Mouse (Mus musculus): ENCODE measurements around the gene Sirpb1b. TPM values are rescaled to one million over a fixed set of nuclear protein-coding genes. Genes with fewer than 3 reads are reported as not detected.
"Not testable (repeated sequence)": the region's sequence is repeated elsewhere in the genome, so short reads cannot be mapped to it uniquely, and the experiment has no call there.

Gene Sirpb1b
- not detected in 2 replicates for polyA plus RNA-seq (2016; fragmentation: Nextera tagmentation; extraction: Ambion mirVana)

DNA sequence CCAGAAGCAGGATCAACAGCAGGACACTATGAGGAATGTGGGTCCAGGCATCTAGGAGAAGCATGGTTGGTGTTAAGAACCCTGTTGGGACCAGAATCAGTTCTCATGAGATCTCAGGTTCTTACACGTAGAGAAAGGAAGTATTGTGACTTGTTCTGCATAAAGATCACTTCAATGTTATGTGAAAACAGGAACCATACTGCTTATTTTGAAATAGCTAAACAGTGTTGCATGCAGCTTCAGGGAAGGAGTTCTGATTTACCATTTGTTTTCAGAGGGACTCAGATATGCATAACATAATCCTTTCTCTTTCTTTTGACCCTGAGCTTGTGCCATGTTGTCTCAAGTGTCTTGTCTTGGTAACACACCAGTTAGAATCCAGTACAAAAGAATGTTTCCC is at the start of gene Sirpb1b:
Sirpb1b (minus strand) TSS at position 179 of the 400 bp plus-strand sequence.
- not testable (repeated sequence) for H3K4me3 ChIP-seq; ATAC-seq (ENCODE audit: insufficient number of reproducible peaks, insufficient read depth, low FRiP score, low TSS enrichment); H3K4me2 ChIP-seq (replicated peaks); H3K36me3 ChIP-seq; H3K9me3 ChIP-seq; H3K9ac ChIP-seq; H3K27ac ChIP-seq; H3K27me3 ChIP-seq; H3K4me1 ChIP-seq
- WGBS = 71% methylated on average over 1 of the region's 1 CpGs

- not testable (repeated sequence) for ATAC-seq (ENCODE audit: insufficient number of reproducible peaks, insufficient read depth, low FRiP score, low TSS enrichment); H3K27me3 ChIP-seq; H3K27ac ChIP-seq; H3K4me3 ChIP-seq; H3K4me1 ChIP-seq; H3K9me3 ChIP-seq; H3K36me3 ChIP-seq; H3K9ac ChIP-seq; H3K4me2 ChIP-seq (replicated peaks)
- 94% methylated on average over 2 of the region's 2 CpGs for WGBS
These were observed 15.7 kb upstream of the Sirpb1b start for GRCm38 (mm10) chr3:15590377-15591117.

DNA sequence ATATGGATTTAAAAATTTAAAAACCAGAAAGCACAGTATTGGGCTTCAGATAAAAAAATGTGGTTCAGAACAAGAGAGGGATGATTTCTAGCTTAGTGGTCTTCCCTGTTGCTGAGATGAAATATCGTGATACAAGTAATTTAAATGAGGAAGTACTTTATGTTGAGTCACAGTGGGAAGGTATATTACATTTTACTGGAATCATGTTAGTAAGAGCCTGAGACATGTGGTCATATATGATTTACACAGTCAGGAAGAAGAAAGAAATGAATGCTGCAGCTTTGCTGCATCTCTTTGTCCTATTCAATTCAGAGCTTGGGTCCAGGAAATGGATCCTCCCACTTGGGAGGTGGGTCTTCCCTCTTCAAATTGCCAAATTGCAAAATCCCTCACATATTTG is 11.8 kb upstream of the Sirpb1b start:
- not testable (repeated sequence) for H3K36me3 ChIP-seq; H3K27ac ChIP-seq; ATAC-seq (ENCODE audit: insufficient number of reproducible peaks, insufficient read depth, low FRiP score, low TSS enrichment); H3K27me3 ChIP-seq; H3K9ac ChIP-seq; H3K4me2 ChIP-seq (replicated peaks); H3K4me3 ChIP-seq; H3K4me1 ChIP-seq
- whole genome bisulfite sequencing = 92% methylated on average over 1 of the region's 1 CpGs
- peaks cover 14% of the 10 kb centered on the region for H3K9me3 ChIP-seq

DNA sequence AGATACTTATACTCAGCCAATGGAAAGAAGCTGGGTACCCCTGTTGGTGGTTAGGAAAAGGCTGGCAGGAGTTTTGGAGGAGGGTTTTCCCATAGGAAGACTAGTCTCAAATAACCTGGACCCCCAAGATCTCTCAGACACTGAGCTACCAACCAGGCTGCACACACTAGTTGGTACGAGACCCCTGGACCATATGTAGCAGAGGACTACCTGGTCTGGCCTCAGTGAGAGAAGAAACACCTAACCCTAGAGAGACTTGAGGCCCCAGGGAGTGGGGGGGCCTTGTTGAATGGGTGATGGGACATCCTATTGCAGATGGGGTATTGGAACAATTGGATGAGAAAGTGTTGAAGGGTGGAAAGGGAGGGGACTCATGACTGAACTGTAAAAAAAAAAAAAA is 8.6 kb upstream of the Sirpb1b start:
- Histone ChIP-seq H3K27ac (no peak overlapping the region), H3K4me1 (no peaks in the 10 kb centered on the region), H3K36me3 (no peaks in the 10 kb centered on the region), H3K4me2 (replicated peaks) (no peak overlapping the region), H3K27me3 (no peaks in the 10 kb centered on the region), H3K9me3 (peaks cover 14% of the 10 kb centered on the region), H3K9ac (no peak overlapping the region), H3K4me3 (no peak overlapping the region)
- WGBS = 81% methylated on average over 1 of the region's 1 CpGs
- ATAC-seq (ENCODE audit: insufficient number of reproducible peaks, insufficient read depth, low FRiP score, low TSS enrichment) = no peak

- H3K27ac ChIP-seq; ATAC-seq (ENCODE audit: insufficient number of reproducible peaks, insufficient read depth, low FRiP score, low TSS enrichment); H3K9ac ChIP-seq; H3K36me3 ChIP-seq; H3K4me3 ChIP-seq; H3K4me2 ChIP-seq (replicated peaks); H3K27me3 ChIP-seq; H3K4me1 ChIP-seq: not testable (repeated sequence)
- peaks cover 14% of the 10 kb centered on the region for H3K9me3 ChIP-seq
- WGBS = 88% methylated on average over 3 of the region's 3 CpGs
These were observed 8.1 kb upstream of the Sirpb1b start for GRCm38 (mm10) chr3:15582948-15583347.

GRCm38 (mm10) chr3:15576466-15576865 is 1.6 kb upstream of the Sirpb1b start:
- ATAC-seq (ENCODE audit: insufficient number of reproducible peaks, insufficient read depth, low FRiP score, low TSS enrichment); H3K4me1 ChIP-seq; H3K9ac ChIP-seq; H3K27me3 ChIP-seq; H3K4me2 ChIP-seq (replicated peaks); H3K4me3 ChIP-seq; H3K27ac ChIP-seq; H3K9me3 ChIP-seq; H3K36me3 ChIP-seq: not testable (repeated sequence)

- Histone ChIP-seq H3K27me3 (no peaks in the 10 kb centered on the region), H3K36me3 (no peaks in the 10 kb centered on the region), H3K4me2 (replicated peaks) (no peak overlapping the region), H3K27ac (no peak overlapping the region), H3K9me3 (0 out of 2 replicates have a peak, but pooled peaks cover 4% of the 10 kb centered on the region), H3K4me1 (no peaks in the 10 kb centered on the region), H3K9ac (no peak overlapping the region), H3K4me3 (no peak overlapping the region)
- ATAC-seq (ENCODE audit: insufficient number of reproducible peaks, insufficient read depth, low FRiP score, low TSS enrichment) = no peak
These were observed 46.3 kb downstream of the Sirpb1b start for GRCm38 (mm10) chr3:15528589-15528988.

DNA sequence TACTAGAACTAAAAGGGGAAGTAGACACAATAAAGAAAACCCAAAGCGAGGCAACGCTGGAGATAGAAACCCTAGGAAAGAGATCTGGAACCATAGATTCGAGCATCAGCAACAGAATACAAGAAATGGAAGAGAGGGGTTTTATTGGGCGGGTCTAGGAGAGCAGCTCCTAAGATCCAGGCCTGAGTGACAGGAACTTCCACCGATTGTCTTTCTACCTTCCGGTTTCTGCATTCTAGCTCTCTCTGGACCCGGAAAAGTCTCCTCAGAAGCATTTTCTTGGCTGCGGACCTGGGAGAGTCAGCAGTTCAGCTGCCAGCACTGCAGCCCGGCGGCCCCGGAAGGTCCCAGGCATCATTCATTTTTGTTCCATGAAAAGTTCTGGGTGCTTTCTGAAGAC is 61.3 kb downstream of the Sirpb1b start:
- H3K36me3 ChIP-seq; H3K4me2 ChIP-seq (replicated peaks); H3K9ac ChIP-seq; H3K9me3 ChIP-seq; H3K27me3 ChIP-seq; H3K4me1 ChIP-seq; ATAC-seq (ENCODE audit: insufficient number of reproducible peaks, insufficient read depth, low FRiP score, low TSS enrichment); H3K27ac ChIP-seq; H3K4me3 ChIP-seq: not testable (repeated sequence)
- WGBS = 88% methylated on average over 11 of the region's 11 CpGs

DNA sequence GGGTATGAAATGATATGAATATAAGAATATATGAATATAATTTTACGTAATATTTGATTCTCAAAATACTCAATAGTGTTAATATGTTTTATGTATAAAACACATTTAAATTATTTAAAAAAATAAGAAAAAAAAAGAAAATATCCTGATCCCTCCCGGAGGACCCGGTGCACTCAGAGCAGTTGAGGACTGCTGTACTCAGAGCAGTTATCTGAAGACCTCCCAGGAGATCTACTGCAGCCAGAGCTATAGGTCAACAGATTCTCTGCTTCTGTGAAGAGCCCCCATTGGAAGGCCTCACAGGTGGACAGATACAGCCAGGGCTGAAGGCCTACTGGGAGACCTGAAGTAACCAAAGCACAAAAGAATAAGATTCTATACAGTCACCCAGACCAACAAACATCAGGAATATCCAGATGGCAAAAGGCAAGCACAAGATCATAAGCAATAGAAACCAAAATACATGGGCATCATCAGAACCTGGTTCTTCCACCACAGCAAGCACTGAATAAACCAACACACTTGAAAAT is 67.0 kb downstream of the Sirpb1b start:
- H3K9me3 ChIP-seq; ATAC-seq (ENCODE audit: insufficient number of reproducible peaks, insufficient read depth, low FRiP score, low TSS enrichment); H3K9ac ChIP-seq; H3K27me3 ChIP-seq; H3K27ac ChIP-seq; H3K4me1 ChIP-seq; H3K4me2 ChIP-seq (replicated peaks); H3K4me3 ChIP-seq; H3K36me3 ChIP-seq: not testable (repeated sequence)
- WGBS = 77% methylated on average over 3 of the region's 3 CpGs

DNA sequence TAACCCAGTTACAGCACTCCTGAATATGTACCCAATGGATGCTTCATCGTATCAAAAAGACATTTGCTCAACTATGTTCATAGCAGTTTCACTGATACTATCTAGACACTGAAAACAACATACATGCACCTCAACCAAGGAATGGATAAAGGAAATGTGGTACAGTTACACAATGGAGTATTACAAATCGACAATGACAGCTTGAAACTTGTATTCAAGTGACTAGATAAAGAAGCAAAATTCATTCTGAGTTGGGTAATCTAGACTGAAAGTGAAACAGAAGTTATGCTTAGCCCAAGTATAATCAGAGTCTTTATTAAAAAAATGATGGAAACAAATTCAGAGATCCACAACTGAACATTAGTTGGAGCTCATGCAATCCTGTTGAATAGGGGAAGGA is 100.0 kb downstream of the Sirpb1b start:
- H3K9ac ChIP-seq; ATAC-seq (ENCODE audit: insufficient number of reproducible peaks, insufficient read depth, low FRiP score, low TSS enrichment); H3K27ac ChIP-seq; H3K4me1 ChIP-seq; H3K27me3 ChIP-seq; H3K9me3 ChIP-seq; H3K4me3 ChIP-seq; H3K36me3 ChIP-seq; H3K4me2 ChIP-seq (replicated peaks): not testable (repeated sequence)
- WGBS = 92% methylated on average over 1 of the region's 2 CpGs

DNA sequence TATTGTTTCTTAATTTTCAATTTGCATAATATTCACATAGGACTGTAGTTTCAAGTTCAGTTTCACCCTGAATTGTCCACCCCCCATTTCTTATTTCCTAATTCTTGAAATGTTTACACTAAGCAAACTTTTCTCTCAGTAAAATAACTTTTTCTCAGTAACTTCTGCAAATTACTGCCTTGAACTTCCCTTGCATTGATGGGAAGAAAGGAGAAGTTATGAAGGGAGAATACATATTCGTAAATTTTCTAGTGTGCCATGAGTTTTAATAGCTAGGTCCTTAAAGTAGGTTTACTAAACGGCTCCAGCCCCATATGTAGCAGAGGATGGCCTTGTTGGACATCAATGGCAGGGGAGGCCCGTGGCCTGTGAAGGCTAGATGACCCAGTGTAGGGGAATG is 104.7 kb downstream of the Sirpb1b start:
- not testable (repeated sequence) for H3K9ac ChIP-seq; H3K4me3 ChIP-seq; H3K4me1 ChIP-seq; H3K4me2 ChIP-seq (replicated peaks); H3K36me3 ChIP-seq; H3K27ac ChIP-seq; ATAC-seq (ENCODE audit: insufficient number of reproducible peaks, insufficient read depth, low FRiP score, low TSS enrichment); H3K27me3 ChIP-seq; H3K9me3 ChIP-seq
- WGBS = 83% methylated on average over 1 of the region's 3 CpGs
